Mouse (Mus musculus) ES-Bruce4 (cell line): ENCODE results near the gene Kank1.

Source experiments
- CTCF ChIP-seq: IDR thresholded peaks from one replicate; pipeline ENCODE4 v1.8.1; 2011; ENCODE audit warnings: low read depth, low read length
- EP300 ChIP-seq: IDR thresholded peaks from 2 replicates; pipeline ENCODE4 v1.6.1; 2011; ENCODE audit warnings: low read depth, low read length; ENCODE audit not compliant: insufficient read depth
- POLR2A ChIP-seq: IDR thresholded peaks from one replicate; pipeline ENCODE4 v1.8.1; 2011; ENCODE audit warnings: low read length; ENCODE audit not compliant: insufficient read depth

DNA sequence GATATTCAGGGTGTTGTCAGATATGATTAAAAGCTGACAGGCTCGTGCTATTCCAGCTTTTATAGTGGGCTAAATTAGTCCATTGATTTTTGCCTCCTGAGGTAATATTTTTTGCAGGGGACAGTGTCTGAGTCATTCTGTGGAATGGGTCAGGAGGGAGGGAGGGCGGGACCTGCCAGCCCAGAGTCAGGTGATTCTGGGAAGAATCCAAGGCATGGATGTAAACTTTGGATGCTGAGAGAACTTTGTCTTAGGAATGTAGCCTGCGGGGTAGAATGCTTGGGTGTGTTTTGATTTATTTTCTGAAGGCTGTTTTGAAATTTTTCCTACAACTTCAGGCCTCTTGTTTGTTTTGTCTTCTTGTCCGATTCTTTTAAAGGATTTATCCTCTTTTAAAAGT lies 6.8 kb downstream of the Kank1 start:
- TF ChIP-seq POLR2A (no peak), CTCF (no peak), EP300 (no peak)
